Mouse (Mus musculus) left cerebral cortex, adult 2 months (tissue): ENCODE data around the gene Ptpre. TPM values are rescaled to one million over a fixed set of nuclear protein-coding genes. Genes with fewer than 3 reads are reported as not detected.

Experiments
- DNase-seq, 2 experiments: peaks; one replicate each; pipeline ENCODE4 v3.0.0; 2021 to 2022; ENCODE audit warnings: low spot score in 2 of 2, mixed read lengths in 1 of 2; ENCODE audit errors: extremely low spot score in 1 of 2
- H3K27ac ChIP-seq: fragments of 200-600 bp; 2 replicates; pipeline ENCODE4 v1.8.1; 2022
- H3K4me3 ChIP-seq: fragments of 200-600 bp; 2 replicates; pipeline ENCODE4 v1.8.1; 2022
- CTCF ChIP-seq: fragments of 200-600 bp; IDR thresholded peaks from 2 replicates; pipeline ENCODE4 v1.8.1; 2022; ENCODE audit warnings: antibody characterized with exemption, mild to moderate bottlenecking, moderate library complexity
- intact Hi-C: fragments of 180-260 bp; cut with DNase I; formaldehyde crosslinking; loops from one replicate; pipeline ENCODE4 v1.15.1; 2025
- total RNA-seq, 2 experiments: library from RNA; stranded (reverse); gene quantifications; 2 replicates each; pipeline ENCODE4 v1.2.3; 2021

The Ptpre gene
- total RNA-seq, 2 experiments from 2014 or later = 23.5 to 28.0 TPM

- H3K4me3 ChIP-seq = no peak overlapping the region
- intact Hi-C loops = no loop called here
- H3K27ac ChIP-seq = no peak overlapping the region
- no peak for DNase-seq
- TF ChIP-seq CTCF = no peak
Observed at GRCm38 (mm10) chr7:135601607-135602006, 64.3 kb downstream of the Ptpre start.

- no peak for TF ChIP-seq CTCF
- intact Hi-C loops = no loop called here
- no peak for DNase-seq
- Histone ChIP-seq H3K27ac (no peak overlapping the region), H3K4me3 (no peak overlapping the region)
Observed at GRCm38 (mm10) chr7:135602265-135602664, 65.0 kb downstream of the Ptpre start.

- DNase-seq = no peak
- H3K27ac ChIP-seq = no peak overlapping the region
- TF ChIP-seq CTCF = no peak
- intact Hi-C loops = no loop called here
- no peak overlapping the region for H3K4me3 ChIP-seq
Observed at GRCm38 (mm10) chr7:135602881-135603523, 65.7 kb downstream of the Ptpre start.

- H3K27ac ChIP-seq = no peak overlapping the region
- no peak overlapping the region for H3K4me3 ChIP-seq
- TF ChIP-seq CTCF = no peak
- intact Hi-C loops = no loop called here
- no peak for DNase-seq
Observed at GRCm38 (mm10) chr7:135605002-135605803, 67.9 kb downstream of the Ptpre start.

- DNase-seq = no peak
- intact Hi-C loops = no loop called here
- no peak for TF ChIP-seq CTCF
- no peak overlapping the region for H3K27ac ChIP-seq
- no peak overlapping the region for H3K4me3 ChIP-seq
Observed at GRCm38 (mm10) chr7:135605804-135606072, 68.5 kb downstream of the Ptpre start.

- Histone ChIP-seq H3K27ac (no peak overlapping the region), H3K4me3 (no peak overlapping the region)
- DNase-seq = no peak
- TF ChIP-seq CTCF = no peak
- intact Hi-C loops = no loop called here
Observed at GRCm38 (mm10) chr7:135608208-135608607, 70.9 kb downstream of the Ptpre start.

GRCm38 (mm10) chr7:135609028-135609427 is 71.7 kb downstream of the Ptpre start:
- intact Hi-C loops = no loop called here
- DNase-seq = no peak
- TF ChIP-seq CTCF = no peak

GRCm38 (mm10) chr7:135609655-135610054 is 72.4 kb downstream of the Ptpre start:
- Histone ChIP-seq H3K27ac (no peak overlapping the region), H3K4me3 (no peak overlapping the region)
- TF ChIP-seq CTCF = no peak
- DNase-seq = no peak
- intact Hi-C loops = no loop called here

More at GRCm38 (mm10) chr7:135609028-135609427, 71.7 kb downstream of the Ptpre start:
- Histone ChIP-seq H3K4me3 (no peak overlapping the region), H3K27ac (no peak overlapping the region)

GRCm38 (mm10) chr7:135612276-135612675 is 75.0 kb downstream of the Ptpre start:
- Histone ChIP-seq H3K27ac (no peak overlapping the region), H3K4me3 (no peak overlapping the region)
- intact Hi-C loops = no loop called here
- TF ChIP-seq CTCF = no peak
- DNase-seq = no peak

- no peak for TF ChIP-seq CTCF
- Histone ChIP-seq H3K27ac (no peak overlapping the region), H3K4me3 (no peak overlapping the region)
- intact Hi-C loops = no loop called here
- no peak for DNase-seq
Observed at GRCm38 (mm10) chr7:135612801-135613200, 75.5 kb downstream of the Ptpre start.

- H3K27ac ChIP-seq = no peak overlapping the region
- TF ChIP-seq CTCF = no peak
- DNase-seq = no peak
- intact Hi-C loops = no loop called here
- no peak overlapping the region for H3K4me3 ChIP-seq
Observed at GRCm38 (mm10) chr7:135613380-135613779, 76.1 kb downstream of the Ptpre start.

GRCm38 (mm10) chr7:135614892-135615291 is 77.6 kb downstream of the Ptpre start:
- intact Hi-C loops = loop anchor here (5.0 kb wide), 1 partner anchor 33 kb away; no protein-coding TSS in a partner anchor

More at GRCm38 (mm10) chr7:135614892-135615291, 77.6 kb downstream of the Ptpre start:
- Histone ChIP-seq H3K27ac (no peak overlapping the region), H3K4me3 (no peak overlapping the region)
- no peak for DNase-seq
- no peak for TF ChIP-seq CTCF
